Mouse (Mus musculus) lung, embryonic 16.5 days (tissue): ENCODE results near the gene Il13ra1. TPM values are rescaled to one million over a fixed set of nuclear protein-coding genes. Genes with fewer than 3 reads are reported as not detected.

Source experiments
- ATAC-seq: fragments of 200-750 bp; cut with Nextera tagmentation; 2 replicates; pipeline ENCODE4 v1.8.0; 2017; ENCODE audit warnings: low read depth, mild to moderate bottlenecking, moderate library complexity
- H3K27ac ChIP-seq: fragments of 300-500 bp; sonication (generic); 2 replicates; pipeline ENCODE4 v1.5.1; 2014; ENCODE audit warnings: mild to moderate bottlenecking, control low read depth, low read length
- H3K27me3 ChIP-seq: fragments of 300-500 bp; sonication (generic); 2 replicates; pipeline ENCODE4 v1.6.1; 2014; ENCODE audit warnings: low read depth, low read length, mixed read lengths; ENCODE audit not compliant: control insufficient read depth, insufficient read depth
- H3K36me3 ChIP-seq: fragments of 300-500 bp; sonication (generic); 2 replicates; pipeline ENCODE4 v1.6.1; 2014; ENCODE audit warnings: low read length; ENCODE audit not compliant: control insufficient read depth, insufficient read depth
- H3K4me1 ChIP-seq: fragments of 300-500 bp; sonication (generic); replicated peaks from 2 replicates; pipeline ENCODE4 v1.6.1; 2014; ENCODE audit warnings: low read length, mixed read lengths; ENCODE audit not compliant: control insufficient read depth, insufficient read depth
- H3K4me2 ChIP-seq: fragments of 300-500 bp; sonication (generic); 2 replicates; pipeline ENCODE4 v1.6.1; 2014; ENCODE audit warnings: low read depth, low read length, control low read depth
- H3K4me3 ChIP-seq: fragments of 300-500 bp; sonication (generic); 2 replicates; pipeline ENCODE4 v1.5.1; 2014; ENCODE audit warnings: mild to moderate bottlenecking, low read length, control low read depth
- H3K9ac ChIP-seq: fragments of 300-500 bp; sonication (generic); 2 replicates; pipeline ENCODE4 v1.6.1; 2014; ENCODE audit warnings: low read length, control low read depth
- H3K9me3 ChIP-seq: fragments of 300-500 bp; sonication (generic); 2 replicates; pipeline ENCODE4 v1.6.1; 2016; ENCODE audit warnings: low read length; ENCODE audit not compliant: control insufficient read depth
- WGBS: fragments of 180-500 bp; shearing (Covaris S2); extraction: QIAGEN DNeasy Blood & Tissue Kit; methylation state at CpG from one replicate; pipeline ENCODE4 v1.1.7; 2014; 5-methylcytosine and 5-hydroxymethylcytosine counted together
- polyA plus RNA-seq: library from polyadenylated mRNA; unstranded; fragments of >200 nt; fragmentation: Nextera tagmentation; extraction: Ambion mirVana; gene quantifications from 2 replicates; pipeline ENCODE4 v1.2.1, GENCODE M21; 2015

The Il13ra1 gene
- polyA plus RNA-seq: 33.0 and 33.5 TPM in 2 replicates

DNA sequence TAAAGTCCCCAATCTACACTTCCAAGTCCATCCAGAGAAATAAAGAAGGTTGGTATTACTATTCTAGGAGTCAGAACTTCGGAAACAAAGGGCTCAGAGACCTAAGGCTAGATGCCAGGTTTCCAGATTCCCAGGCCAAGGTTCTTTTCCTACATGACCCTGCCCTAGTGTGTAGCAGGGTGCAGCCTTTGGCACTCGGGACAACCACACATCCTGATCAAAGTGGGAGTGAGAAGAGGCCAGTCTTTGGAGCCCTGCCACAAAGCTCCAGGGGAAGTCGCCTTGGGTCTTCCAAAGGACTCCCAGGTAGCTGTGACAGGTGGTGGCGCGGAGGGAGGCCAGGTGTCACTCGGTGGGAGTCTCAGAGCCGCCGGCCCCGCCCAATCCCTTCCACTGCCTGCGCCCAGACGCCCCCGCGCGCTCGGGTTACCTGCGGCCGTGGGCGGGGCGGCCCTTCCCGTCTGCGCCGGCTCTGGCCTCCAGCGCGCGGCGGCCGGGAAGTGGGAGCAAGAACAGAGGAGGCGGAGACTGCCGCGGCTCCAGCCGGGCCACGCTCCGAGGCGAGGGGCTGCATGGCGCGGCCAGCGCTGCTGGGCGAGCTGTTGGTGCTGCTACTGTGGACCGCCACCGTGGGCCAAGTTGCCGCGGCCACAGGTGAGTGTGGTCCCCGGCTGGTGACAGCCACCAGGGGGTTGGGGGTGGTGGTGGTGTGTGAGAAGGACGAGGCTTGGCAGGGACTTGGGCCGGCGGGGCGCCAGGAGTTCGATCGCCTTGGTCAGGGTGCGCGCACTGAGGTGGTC, at the start of gene Il13ra1:
TSS of gene Il13ra1 (plus strand) at position 489 of the 800 bp plus-strand sequence.
- no peaks in the 10 kb centered on the region for H3K36me3 ChIP-seq
- peak within 1 kb of the TSS; percentile 66 for H3K4me2 ChIP-seq
- H3K4me3 ChIP-seq: peak within 1 kb of the TSS; percentile 64
- ATAC-seq: peak; percentile 91
- peak within 1 kb of the TSS; percentile 43; the same call in 1 of the 2 replicates for H3K27ac ChIP-seq
- H3K4me1 ChIP-seq: no peaks in the 10 kb centered on the region
- WGBS: 15% methylated on average over 28 of the region's 51 CpGs
- H3K27me3 ChIP-seq: no peaks in the 10 kb centered on the region
- peak within 1 kb of the TSS; percentile 68 for H3K9ac ChIP-seq
- H3K9me3 ChIP-seq: no peaks in the 10 kb centered on the region

DNA sequence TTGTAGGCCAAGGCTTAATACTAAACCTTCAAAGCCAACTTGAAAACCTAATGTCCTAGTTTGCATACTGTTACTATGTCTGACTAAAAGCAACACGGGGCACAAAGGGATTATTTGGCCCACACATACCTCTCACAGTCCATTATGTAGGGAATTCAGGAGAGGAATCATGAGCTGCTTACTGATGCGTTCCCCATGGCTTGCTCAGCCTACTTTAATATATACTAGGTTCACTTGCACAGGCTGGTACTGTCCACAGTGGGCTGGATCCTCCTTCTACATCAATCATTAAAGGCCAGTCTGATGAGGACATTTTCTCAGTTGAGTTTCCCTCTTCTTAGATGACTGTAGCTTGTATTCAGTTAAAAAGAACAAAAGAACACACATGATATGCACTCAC, 37.9 kb upstream of the Il13ra1 start:
- WGBS: 51% methylated on average over 2 of the region's 2 CpGs
- no peak for ATAC-seq
- no peaks in the 10 kb centered on the region for H3K4me1 ChIP-seq
- no peaks in the 10 kb centered on the region for H3K9me3 ChIP-seq
- H3K36me3 ChIP-seq: no peaks in the 10 kb centered on the region
- H3K27ac ChIP-seq: no peak overlapping the region
- no peak overlapping the region for H3K4me2 ChIP-seq
- no peak overlapping the region for H3K4me3 ChIP-seq
- H3K27me3 ChIP-seq: no peaks in the 10 kb centered on the region
- H3K9ac ChIP-seq: no peak overlapping the region

DNA sequence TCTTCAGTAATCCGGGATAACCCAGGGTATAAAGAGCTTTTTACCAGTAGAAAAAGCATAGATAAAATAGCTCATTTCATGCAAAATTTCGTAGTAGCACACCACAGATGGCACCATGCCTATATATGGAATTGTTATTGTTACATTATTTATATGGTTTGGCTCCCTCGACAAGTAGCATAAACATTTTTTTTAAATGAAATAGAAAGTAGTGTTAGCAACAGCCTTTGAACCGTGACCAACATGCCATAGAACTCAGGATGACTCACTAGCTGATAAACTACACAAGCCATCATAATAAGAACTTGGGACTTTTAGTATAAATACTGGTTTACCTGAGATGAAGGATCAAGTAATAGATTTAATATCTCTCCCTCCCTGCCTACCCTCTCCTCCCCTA, 34.7 kb upstream of the Il13ra1 start:
- no peaks in the 10 kb centered on the region for H3K36me3 ChIP-seq
- 45% methylated on average over 4 of the region's 4 CpGs for WGBS
- H3K9me3 ChIP-seq: no peaks in the 10 kb centered on the region
- peak; percentile 36; the same call in 1 of the 2 replicates for ATAC-seq
- H3K4me1 ChIP-seq: no peaks in the 10 kb centered on the region
- no peaks in the 10 kb centered on the region for H3K27me3 ChIP-seq
- H3K4me3 ChIP-seq: no peak overlapping the region
- H3K4me2 ChIP-seq: no peak overlapping the region
- no peak overlapping the region for H3K9ac ChIP-seq
- H3K27ac ChIP-seq: no peak overlapping the region; the same call in 1 of the 2 replicates

DNA sequence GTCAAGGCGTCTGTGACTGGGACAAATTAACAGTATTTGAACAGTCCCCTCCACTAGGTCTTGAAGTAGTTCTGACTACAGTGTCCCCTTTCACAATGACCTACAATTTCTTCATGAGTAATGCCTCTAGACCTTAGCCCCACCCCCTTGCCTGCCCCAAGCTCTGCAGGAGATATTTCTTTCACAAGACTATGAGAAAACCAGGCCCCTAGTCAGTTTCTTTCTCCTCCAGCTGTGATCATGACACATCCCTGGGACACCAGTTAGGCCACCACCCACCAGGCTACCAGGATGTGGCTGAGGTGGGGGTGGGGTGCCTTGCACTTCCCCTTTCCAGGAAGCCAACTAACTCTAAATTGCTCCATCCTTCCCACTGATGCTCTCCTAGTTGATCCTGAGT, 29.0 kb upstream of the Il13ra1 start:
- H3K27me3 ChIP-seq: no peaks in the 10 kb centered on the region
- WGBS: 62% methylated on average over 1 of the region's 1 CpGs
- no peaks in the 10 kb centered on the region for H3K4me1 ChIP-seq
- no peak overlapping the region for H3K4me3 ChIP-seq
- no peak overlapping the region for H3K27ac ChIP-seq
- no peaks in the 10 kb centered on the region for H3K9me3 ChIP-seq
- H3K36me3 ChIP-seq: no peaks in the 10 kb centered on the region
- peak; percentile 64 for ATAC-seq
- no peak overlapping the region for H3K9ac ChIP-seq
- H3K4me2 ChIP-seq: no peak overlapping the region

DNA sequence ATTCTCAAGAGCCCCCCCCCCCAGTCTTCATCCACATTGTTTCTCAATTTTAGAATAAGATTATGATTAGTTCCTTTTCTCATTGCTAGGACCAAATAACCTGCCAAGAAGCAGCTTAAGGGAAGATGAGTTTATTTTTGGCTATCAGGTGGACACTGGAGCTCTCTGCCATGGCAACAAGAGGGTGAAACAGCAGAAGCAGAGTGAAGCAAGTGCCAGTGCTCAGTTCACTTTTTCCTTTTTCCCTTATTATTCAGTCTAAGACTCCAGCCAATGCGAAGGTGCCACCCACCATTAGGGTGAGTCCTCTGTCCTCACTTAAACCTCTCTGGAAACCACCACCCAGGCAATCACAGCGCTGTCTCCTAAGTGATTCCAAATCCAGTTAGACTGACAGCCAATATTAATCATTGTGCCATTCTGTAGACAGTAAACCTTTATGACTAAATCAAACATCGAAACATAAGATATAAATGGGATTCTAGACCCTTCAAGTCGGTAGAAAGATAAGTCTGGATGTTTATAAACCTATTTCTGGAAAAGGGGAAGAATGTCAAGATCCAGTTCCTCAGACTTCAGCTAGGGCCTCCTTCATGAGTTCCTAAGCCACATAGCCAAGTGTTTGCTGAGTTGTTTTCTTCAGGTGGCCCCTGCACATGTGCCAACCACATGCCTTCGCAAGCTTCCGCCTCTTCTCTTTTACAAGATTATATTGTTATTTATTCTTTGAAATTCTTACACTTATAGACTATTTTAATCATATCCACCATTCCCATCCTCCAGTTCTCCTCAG, 23.2 kb upstream of the Il13ra1 start:
- Histone ChIP-seq H3K4me2 (no peak overlapping the region), H3K4me1 (no peaks in the 10 kb centered on the region), H3K4me3 (no peak overlapping the region), H3K36me3 (no peaks in the 10 kb centered on the region), H3K27ac (no peak overlapping the region), H3K9ac (no peak overlapping the region), H3K27me3 (no peaks in the 10 kb centered on the region), H3K9me3 (no peaks in the 10 kb centered on the region)
- WGBS: 75% methylated on average over 6 of the region's 6 CpGs
- ATAC-seq: no peak

DNA sequence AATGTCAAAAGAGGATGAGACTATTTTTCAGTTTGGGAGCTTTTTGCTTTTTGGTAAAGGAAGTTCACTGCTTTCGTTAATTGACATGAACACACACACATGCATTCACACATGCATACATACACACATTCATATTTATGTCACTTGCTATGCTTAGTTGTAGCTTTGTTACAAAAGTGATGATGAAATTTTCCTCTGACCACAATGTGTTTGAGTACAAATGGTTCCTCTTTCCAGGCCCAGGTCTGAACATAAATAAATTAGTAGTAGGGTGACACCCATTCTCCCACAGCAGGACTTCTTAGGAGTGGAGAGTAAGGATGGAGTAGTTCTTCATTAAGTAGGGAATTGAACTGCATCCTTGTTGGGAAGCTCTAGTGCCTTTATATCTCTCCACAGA, 11.0 kb upstream of the Il13ra1 start:
- H3K27ac ChIP-seq: no peak overlapping the region
- H3K9ac ChIP-seq: no peak overlapping the region
- no peaks in the 10 kb centered on the region for H3K9me3 ChIP-seq
- H3K27me3 ChIP-seq: no peaks in the 10 kb centered on the region
- H3K4me3 ChIP-seq: no peak overlapping the region
- ATAC-seq: no peak
- H3K4me1 ChIP-seq: peaks cover 3% of the 10 kb centered on the region; the same call in 1 of the 2 replicates
- WGBS: 95% methylated on average over 1 of the region's 1 CpGs
- H3K4me2 ChIP-seq: no peak overlapping the region
- no peaks in the 10 kb centered on the region for H3K36me3 ChIP-seq

DNA sequence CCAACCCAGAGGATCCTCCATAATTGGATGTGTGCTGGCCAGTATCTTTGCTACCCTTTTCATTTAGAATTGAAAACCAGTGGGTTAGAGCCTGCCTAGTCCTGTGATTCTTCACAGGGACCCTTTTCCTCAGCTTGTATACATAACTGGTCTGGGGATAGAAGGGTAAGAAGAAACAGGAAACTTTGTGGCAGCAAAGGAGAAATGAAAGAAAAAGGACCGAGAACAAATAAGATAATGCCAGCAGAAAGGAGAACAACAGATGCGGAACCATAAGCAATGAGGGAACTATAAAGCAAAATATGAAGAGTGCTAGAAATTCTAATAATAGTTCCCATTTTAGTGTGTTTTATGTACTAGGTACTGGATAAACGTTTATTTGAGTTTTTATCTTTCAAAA, 10.6 kb upstream of the Il13ra1 start:
- Histone ChIP-seq H3K4me1 (peaks cover 3% of the 10 kb centered on the region; the same call in 1 of the 2 replicates), H3K27me3 (no peaks in the 10 kb centered on the region), H3K9me3 (no peaks in the 10 kb centered on the region), H3K36me3 (no peaks in the 10 kb centered on the region), H3K4me3 (no peak overlapping the region), H3K9ac (no peak overlapping the region), H3K27ac (no peak overlapping the region), H3K4me2 (no peak overlapping the region)
- no peak for ATAC-seq
- 63% methylated on average over 3 of the region's 3 CpGs for WGBS

DNA sequence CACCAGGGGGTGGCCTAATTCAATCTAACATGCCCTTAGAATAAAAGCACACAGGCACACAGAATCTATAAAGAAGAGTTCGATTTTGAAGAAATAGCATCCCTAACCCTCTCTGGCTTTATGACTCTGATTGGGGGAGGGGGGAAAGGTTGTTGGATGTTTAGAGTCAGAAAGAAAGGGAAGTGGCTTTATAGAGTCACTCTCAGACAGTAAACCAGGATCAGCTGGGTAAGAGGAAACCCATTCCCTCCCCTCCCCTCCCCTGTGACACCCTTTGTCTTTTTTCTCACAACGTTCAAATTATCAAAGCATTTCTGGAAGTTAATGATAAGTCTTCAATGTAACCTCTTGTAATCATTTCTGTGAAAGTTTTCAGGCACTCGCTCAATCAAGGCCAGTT, 3.3 kb upstream of the Il13ra1 start:
- no peaks in the 10 kb centered on the region for H3K9me3 ChIP-seq
- no peaks in the 10 kb centered on the region for H3K36me3 ChIP-seq
- no peak overlapping the region for H3K4me3 ChIP-seq
- no peak overlapping the region for H3K4me2 ChIP-seq
- no peak overlapping the region for H3K9ac ChIP-seq
- ATAC-seq: no peak
- H3K27ac ChIP-seq: no peak overlapping the region
- WGBS: 36% methylated on average over 3 of the region's 3 CpGs
- peaks cover 2% of the 10 kb centered on the region; the same call in 1 of the 2 replicates for H3K4me1 ChIP-seq
- H3K27me3 ChIP-seq: no peaks in the 10 kb centered on the region

DNA sequence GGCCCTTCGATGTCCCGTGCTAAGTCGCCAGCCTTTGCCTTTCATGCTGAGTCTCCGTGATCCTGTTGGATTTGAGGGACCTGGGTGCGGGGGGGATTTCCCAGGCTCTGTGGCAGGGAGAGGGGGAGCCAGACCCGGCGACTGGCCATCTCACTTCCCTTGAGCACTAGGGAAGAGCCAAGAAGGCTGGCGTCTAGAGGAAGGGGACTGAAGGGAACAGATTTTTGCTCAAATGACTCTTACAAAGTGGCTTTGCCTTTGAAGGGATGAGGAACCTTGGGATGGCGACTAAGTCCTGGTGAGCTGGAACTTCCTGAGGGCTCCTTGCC, 476 bp downstream of the Il13ra1 start:
- 15% methylated on average over 9 of the region's 9 CpGs for WGBS
- peak overlapping the region; percentile 68 for H3K9ac ChIP-seq
- no peaks in the 10 kb centered on the region for H3K4me1 ChIP-seq
- H3K27ac ChIP-seq: peak overlapping the region; percentile 43; the same call in 1 of the 2 replicates
- ATAC-seq: peak; percentile 67
- peak overlapping the region; percentile 66 for H3K4me2 ChIP-seq
- peak overlapping the region; percentile 64 for H3K4me3 ChIP-seq
- no peaks in the 10 kb centered on the region for H3K27me3 ChIP-seq
- H3K36me3 ChIP-seq: no peaks in the 10 kb centered on the region
- H3K9me3 ChIP-seq: no peaks in the 10 kb centered on the region
